Mouse (Mus musculus) MEL (cell line): ENCODE data around the gene Stat6. TPM values are rescaled to one million over a fixed set of nuclear protein-coding genes. Genes with fewer than 3 reads are reported as not detected.

ENCODE experiments used
- DNase-seq: peaks from one replicate; pipeline ENCODE4 v3.0.0; 2011; ENCODE audit warnings: low read depth, low spot score
- H3K27ac ChIP-seq: 2 replicates; pipeline ENCODE4 v1.5.1; 2012; ENCODE audit warnings: low read depth, mild to moderate bottlenecking, control low read depth, low read length, moderate library complexity; ENCODE audit not compliant: control insufficient read depth
- H3K27me3 ChIP-seq, 2 experiments: fragments of 150-350 bp in 1 of 2; sonication (generic) in 1 of 2; 2 replicates each; pipeline ENCODE4 v1.6.1; 2012; ENCODE audit warnings: low read length in 2 of 2, mild to moderate bottlenecking in 2 of 2, improper control_type of control experiment in 1 of 2, moderate library complexity in 1 of 2; ENCODE audit not compliant: insufficient read depth in 2 of 2, control insufficient read depth in 1 of 2
- H3K36me3 ChIP-seq, 2 experiments: 2 replicates each; pipeline ENCODE4 v1.6.1; 2012 to 2014; ENCODE audit warnings: low read length in 2 of 2, improper control_type of control experiment in 1 of 2, inconsistent platforms in 1 of 2, mild to moderate bottlenecking in 1 of 2; ENCODE audit not compliant: insufficient read depth in 2 of 2, control insufficient read depth in 1 of 2
- H3K4me1 ChIP-seq, 2 experiments: fragments of 150-350 bp in 1 of 2; sonication (generic) in 1 of 2; 2 replicates each; pipeline ENCODE4 v1.6.1; 2012; ENCODE audit warnings: low read length in 2 of 2, improper control_type of control experiment in 1 of 2, mild to moderate bottlenecking in 1 of 2; ENCODE audit not compliant: insufficient read depth in 2 of 2, control insufficient read depth in 1 of 2
- H3K4me3 ChIP-seq, 2 experiments: fragments of 150-350 bp in 1 of 2; sonication (generic) in 1 of 2; 2 replicates each; pipeline ENCODE4 v1.5.1; 2012; ENCODE audit warnings: low read depth in 2 of 2, low read length in 2 of 2, mild to moderate bottlenecking in 2 of 2, moderate library complexity in 2 of 2, control low read depth in 1 of 2, improper control_type of control experiment in 1 of 2; ENCODE audit not compliant: control insufficient read depth in 1 of 2, insufficient read depth in 1 of 2
- H3K79me2 ChIP-seq: 2 replicates; pipeline ENCODE4 v1.6.1; 2012; ENCODE audit warnings: mild to moderate bottlenecking, low read length, moderate library complexity; ENCODE audit not compliant: control insufficient read depth, poor library complexity, insufficient read depth
- H3K9ac ChIP-seq: 2 replicates; pipeline ENCODE4 v1.6.1; 2012; ENCODE audit warnings: low read depth, mild to moderate bottlenecking, control low read depth, low read length, moderate library complexity; ENCODE audit not compliant: control insufficient read depth, poor library complexity, severe bottlenecking
- H3K9me3 ChIP-seq: fragments of 150-350 bp; sonication (generic); replicated peaks from 2 replicates; pipeline ENCODE4 v1.6.1; 2012; ENCODE audit warnings: mild to moderate bottlenecking, low read length, improper control_type of control experiment, moderate library complexity; ENCODE audit not compliant: insufficient read depth
- BHLHE40 ChIP-seq: IDR thresholded peaks from 2 replicates; pipeline ENCODE4 v1.6.1; 2012; ENCODE audit warnings: low read depth, mild to moderate bottlenecking, inconsistent platforms, low read length, improper control_type of control experiment, borderline replicate concordance
- CHD1 ChIP-seq: IDR thresholded peaks from 2 replicates; pipeline ENCODE4 v1.6.1; 2012; ENCODE audit warnings: low read depth, mild to moderate bottlenecking, inconsistent platforms, low read length, improper control_type of control experiment
- CHD2 ChIP-seq: IDR thresholded peaks from 2 replicates; pipeline ENCODE4 v1.6.1; 2011; ENCODE audit warnings: low read length, improper control_type of control experiment
- CTCF ChIP-seq, 3 experiments: IDR thresholded peaks in 2 of 3; conservative IDR thresholded peaks in 1 of 3; 2 replicates each; pipeline ENCODE4 v1.5.1; 2011 to 2012; ENCODE audit warnings: low read length in 3 of 3, low read depth in 2 of 3, mild to moderate bottlenecking in 2 of 3, improper control_type of control experiment in 1 of 3, inconsistent platforms in 1 of 3, mixed read lengths in 1 of 3, moderate library complexity in 1 of 3; ENCODE audit not compliant: control insufficient read depth in 1 of 3, insufficient read depth in 1 of 3, poor library complexity in 1 of 3, severe bottlenecking in 1 of 3
- ETS1 ChIP-seq: IDR thresholded peaks from 2 replicates; pipeline ENCODE4 v1.6.1; 2012; ENCODE audit warnings: low read depth, mild to moderate bottlenecking, inconsistent platforms, low read length, improper control_type of control experiment, moderate library complexity
- HCFC1 ChIP-seq: IDR thresholded peaks from 2 replicates; pipeline ENCODE4 v1.6.1; 2012; ENCODE audit warnings: low read depth, mild to moderate bottlenecking, inconsistent platforms, low read length, improper control_type of control experiment, moderate library complexity
- MAFK ChIP-seq: IDR thresholded peaks from 2 replicates; pipeline ENCODE4 v1.6.1; 2011; ENCODE audit warnings: low read depth, mild to moderate bottlenecking, low read length, improper control_type of control experiment, borderline replicate concordance
- MAZ ChIP-seq: IDR thresholded peaks from 2 replicates; pipeline ENCODE4 v1.6.1; 2012; ENCODE audit warnings: low read depth, mild to moderate bottlenecking, inconsistent platforms, low read length, improper control_type of control experiment
- MEF2A ChIP-seq: IDR thresholded peaks from 2 replicates; pipeline ENCODE4 v1.6.1; 2014; ENCODE audit warnings: low read depth, mild to moderate bottlenecking, inconsistent platforms, low read length, improper control_type of control experiment; ENCODE audit not compliant: poor library complexity, insufficient replicate concordance, severe bottlenecking; ENCODE audit errors: extremely low read depth
- MXI1 ChIP-seq: IDR thresholded peaks from 2 replicates; pipeline ENCODE4 v1.6.1; 2011; ENCODE audit warnings: mild to moderate bottlenecking, low read depth, low read length, improper control_type of control experiment
- NELFE ChIP-seq: IDR thresholded peaks from 2 replicates; pipeline ENCODE4 v1.6.1; 2011; ENCODE audit warnings: low read depth, low read length, improper control_type of control experiment
- NRF1 ChIP-seq: IDR thresholded peaks from 2 replicates; pipeline ENCODE4 v1.6.1; 2014; ENCODE audit warnings: low read depth, mild to moderate bottlenecking, inconsistent platforms, low read length, improper control_type of control experiment, moderate library complexity; ENCODE audit not compliant: poor library complexity, insufficient read depth, severe bottlenecking
- POLR2AphosphoS2 ChIP-seq: IDR thresholded peaks from 2 replicates; pipeline ENCODE4 v1.6.1; 2011; ENCODE audit warnings: low read length, improper control_type of control experiment
- POLR2AphosphoS5 ChIP-seq: IDR thresholded peaks from 2 replicates; pipeline ENCODE4 v1.6.1; 2012; ENCODE audit warnings: low read depth, borderline replicate concordance, mild to moderate bottlenecking, inconsistent platforms, low read length, moderate library complexity, mixed read lengths
- SIN3A ChIP-seq: IDR thresholded peaks from 2 replicates; pipeline ENCODE4 v1.6.1; 2012; ENCODE audit warnings: low read length, improper control_type of control experiment, inconsistent platforms
- SMC3 ChIP-seq: IDR thresholded peaks from 2 replicates; pipeline ENCODE4 v1.6.1; 2011; ENCODE audit warnings: low read depth, low read length, improper control_type of control experiment
- TAL1 ChIP-seq: IDR thresholded peaks from 2 replicates; pipeline ENCODE4 v1.6.1; 2012; ENCODE audit warnings: mild to moderate bottlenecking, inconsistent platforms, low read length, moderate library complexity, mixed read lengths
- TCF12 ChIP-seq: IDR thresholded peaks from 2 replicates; pipeline ENCODE4 v1.6.1; 2014; ENCODE audit warnings: low read depth, mild to moderate bottlenecking, inconsistent platforms, low read length, improper control_type of control experiment, moderate library complexity
- USF1 ChIP-seq: IDR thresholded peaks from 2 replicates; pipeline ENCODE4 v1.6.1; 2014; ENCODE audit warnings: low read depth, mild to moderate bottlenecking, inconsistent platforms, low read length, improper control_type of control experiment, moderate library complexity
- polyA plus RNA-seq, 2 experiments: library from polyadenylated mRNA; stranded (reverse) in 1 of 2; unstranded in 1 of 2; fragments of >175 nt in 1 of 2; fragments of >200 nt in 1 of 2; gene quantifications; 2 replicates each; pipeline versions ENCODE4 v1.2.1 to v1.2.4; 2012; ENCODE audit warnings: low replicate concordance in 2 of 2, low read depth in 1 of 2; ENCODE audit not compliant: insufficient read length in 2 of 2, insufficient read depth in 1 of 2, missing spikeins in 1 of 2
- total RNA-seq: library from RNA; depleted of rRNA; stranded (reverse); fragments of 300-350 nt; gene quantifications from 2 replicates; pipeline ENCODE4 v1.2.3, GENCODE M21; 2012

The Stat6 gene
- total and polyA plus RNA-seq, 3 experiments = 34.9 to 50.2 TPM; not detected in 1

DNA sequence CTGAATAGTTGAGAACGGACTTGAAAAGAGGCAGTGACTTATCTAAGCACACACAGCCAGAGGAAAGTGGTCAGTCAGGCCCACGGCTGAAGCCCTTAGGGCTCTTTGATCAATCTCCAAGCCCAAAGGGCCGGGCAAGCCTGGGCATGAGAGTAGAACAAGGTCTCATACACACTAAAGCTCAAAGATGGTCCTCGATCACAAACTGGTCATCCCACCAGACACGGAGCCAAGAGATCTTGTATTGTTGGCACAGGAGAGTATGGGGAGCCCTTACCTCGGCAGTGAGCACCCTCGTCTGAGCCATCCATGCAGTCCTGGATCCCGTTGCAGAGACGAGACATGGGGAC lies 32.7 kb upstream of the Stat6 start:
- H3K36me3 ChIP-seq = no peaks in the 10 kb centered on the region
- H3K9ac ChIP-seq = no peak overlapping the region
- H3K9me3 ChIP-seq = no peaks in the 10 kb centered on the region
- no peaks in the 10 kb centered on the region; a peak in 1 of 4 replicates for H3K4me1 ChIP-seq
- H3K27ac ChIP-seq = no peak overlapping the region
- no peak overlapping the region for H3K4me3 ChIP-seq
- DNase-seq = no peak
- H3K27me3 ChIP-seq = peaks cover under 1 to 17% of the 10 kb centered on the region in 2 experiments; a peak in 3 of 4 replicates
- H3K79me2 ChIP-seq = no peaks in the 10 kb centered on the region
- no peak for TF ChIP-seq BHLHE40
- TF ChIP-seq ETS1 = no peak
- no peak for TF ChIP-seq MAFK
- TF ChIP-seq MEF2A = no peak
- no peak for TF ChIP-seq CHD1
- no peak for TF ChIP-seq NRF1
- TF ChIP-seq CHD2 = no peak
- TF ChIP-seq CTCF (IDR thresholded peaks at IDR 0.05 in 2 of 3, conservative IDR thresholded peaks at IDR 0.05 in 1 of 3; ENCODE audit: control insufficient read depth in 1 of 3, insufficient read depth in 1 of 3, low read depth in 2 of 3, low read length in 3 of 3, poor library complexity in 1 of 3, severe bottlenecking in 1 of 3) = no peak
- no peak for TF ChIP-seq MXI1
- no peak for TF ChIP-seq POLR2AphosphoS2
- TF ChIP-seq POLR2AphosphoS5 = no peak
- TF ChIP-seq TCF12 = no peak
- TF ChIP-seq SIN3A = no peak
- TF ChIP-seq MAZ = no peak
- no peak for TF ChIP-seq USF1
- TF ChIP-seq SMC3 = no peak
- no peak for TF ChIP-seq HCFC1
- no peak for TF ChIP-seq NELFE
- TF ChIP-seq, all 39 proteins: peak for 0

DNA sequence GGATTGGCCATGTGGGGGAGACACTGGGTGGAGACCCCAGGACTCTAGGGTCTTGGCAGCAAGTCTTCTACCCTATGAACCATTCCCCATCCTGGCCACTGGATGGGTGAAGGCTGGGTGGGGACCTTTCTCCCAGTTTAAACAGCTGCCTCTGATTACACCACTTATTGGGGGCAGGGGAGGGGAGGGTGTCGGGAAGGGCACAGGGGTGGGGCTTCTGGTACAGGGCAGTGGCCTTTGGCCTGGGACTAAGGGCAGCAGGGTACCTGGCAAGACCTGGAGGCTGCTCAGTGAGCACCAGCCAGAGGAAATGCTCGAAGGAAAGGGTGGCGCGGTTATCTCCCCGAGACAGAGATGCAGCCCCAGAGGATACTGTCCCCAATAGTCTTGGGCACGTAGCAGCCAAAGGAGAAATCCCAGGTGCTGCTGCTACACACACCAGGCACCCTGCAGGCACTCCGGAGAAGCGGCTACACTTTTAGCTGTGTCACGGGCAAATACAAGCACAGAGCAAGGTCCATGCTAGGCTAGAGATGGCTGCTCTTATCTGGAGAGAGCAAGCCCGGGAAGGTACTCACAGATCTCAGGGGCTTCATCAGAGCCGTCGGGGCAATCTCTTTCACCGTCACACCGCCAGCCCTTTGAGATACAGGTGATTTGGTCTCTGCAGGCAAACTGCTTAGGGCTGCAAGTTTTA lies 30.6 kb upstream of the Stat6 start:
- no peaks in the 10 kb centered on the region for H3K9me3 ChIP-seq
- H3K27me3 ChIP-seq = peaks cover 4 to 21% of the 10 kb centered on the region in 2 experiments; a peak in 3 of 4 replicates
- no peak overlapping the region for H3K27ac ChIP-seq
- no peak for TF ChIP-seq TAL1
- no peak for TF ChIP-seq TCF12
- no peak for DNase-seq
- no peak overlapping the region for H3K9ac ChIP-seq
- H3K79me2 ChIP-seq = no peaks in the 10 kb centered on the region
- H3K4me1 ChIP-seq = no peaks in the 10 kb centered on the region
- H3K36me3 ChIP-seq = no peaks in the 10 kb centered on the region
- H3K4me3 ChIP-seq = no peak overlapping the region
